Mouse (Mus musculus) ES-E14 (cell line): ENCODE data around the gene Ffar3. TPM values are rescaled to one million over a fixed set of nuclear protein-coding genes. Genes with fewer than 3 reads are reported as not detected.

Experiments used
- DNase-seq: peaks from one replicate; pipeline ENCODE4 v3.0.0-alpha.2; 2013; ENCODE audit warnings: low read depth, low spot score
- H3K27ac ChIP-seq: 2 replicates; pipeline ENCODE4 v1.5.1; 2012; ENCODE audit warnings: low read depth, mild to moderate bottlenecking, low read length, moderate library complexity, mixed read lengths; ENCODE audit not compliant: poor library complexity, insufficient read depth, severe bottlenecking
- H3K36me3 ChIP-seq: 2 replicates; pipeline ENCODE4 v1.6.1; 2012; ENCODE audit warnings: mild to moderate bottlenecking, low read length, moderate library complexity, mixed read lengths; ENCODE audit not compliant: control insufficient read depth, poor library complexity, insufficient read depth, severe bottlenecking
- H3K4me1 ChIP-seq, 2 experiments: fragments of 150-350 bp in 1 of 2; sonication (generic) in 1 of 2; 2 replicates each; pipeline ENCODE4 v1.6.1; 2012; ENCODE audit warnings: low read length in 2 of 2, mild to moderate bottlenecking in 1 of 2, mixed read lengths in 1 of 2; ENCODE audit not compliant: control insufficient read depth in 2 of 2, insufficient read depth in 2 of 2, poor library complexity in 1 of 2
- H3K4me3 ChIP-seq, 2 experiments: fragments of 150-350 bp in 1 of 2; sonication (generic) in 1 of 2; 2 replicates each; pipeline ENCODE4 v1.5.1; 2012; ENCODE audit warnings: low read length in 2 of 2, low read depth in 1 of 2, mild to moderate bottlenecking in 1 of 2, mixed read lengths in 1 of 2; ENCODE audit not compliant: insufficient read depth in 1 of 2, poor library complexity in 1 of 2, severe bottlenecking in 1 of 2
- H3K9ac ChIP-seq: 2 replicates; pipeline ENCODE4 v1.6.1; 2012; ENCODE audit warnings: low read depth, mild to moderate bottlenecking, low read length, mixed read lengths; ENCODE audit not compliant: poor library complexity, insufficient read depth, severe bottlenecking
- H3K9me3 ChIP-seq: fragments of 150-350 bp; sonication (generic); 2 replicates; pipeline ENCODE4 v1.6.1; 2012; ENCODE audit warnings: low read depth, mild to moderate bottlenecking, low read length; ENCODE audit not compliant: control insufficient read depth, insufficient read depth
- CHD2 ChIP-seq: IDR thresholded peaks from 2 replicates; pipeline ENCODE4 v1.6.1; 2014; ENCODE audit warnings: mild to moderate bottlenecking, low read depth, low read length, inconsistent platforms
- HCFC1 ChIP-seq: IDR thresholded peaks from 2 replicates; pipeline ENCODE4 v1.6.1; 2012; ENCODE audit warnings: low read length, inconsistent platforms, borderline replicate concordance; ENCODE audit not compliant: insufficient read depth
- MAFK ChIP-seq: IDR thresholded peaks from 2 replicates; pipeline ENCODE4 v1.6.1; 2014; ENCODE audit warnings: mild to moderate bottlenecking, low read depth, low read length, inconsistent platforms; ENCODE audit not compliant: insufficient read depth
- ZC3H11A ChIP-seq: IDR thresholded peaks from 2 replicates; pipeline ENCODE4 v1.6.1; 2012; ENCODE audit warnings: low read depth, mild to moderate bottlenecking, inconsistent platforms, low read length, borderline replicate concordance
- ZNF384 ChIP-seq: IDR thresholded peaks from 2 replicates; pipeline ENCODE4 v1.6.1; 2012; ENCODE audit warnings: low read depth, low read length, inconsistent platforms
- in situ Hi-C, 2 experiments: fragments of 600-800 bp; cut with MboI; formaldehyde crosslinking; loops; one replicate each; pipeline ENCODE4 v1.15.1; 2025; ENCODE audit warnings: low sequenced_read_pairs in 2 of 2, inconsistent platforms in 1 of 2; ENCODE audit not compliant: unreplicated experiment in 2 of 2
- total RNA-seq: library from RNA; depleted of rRNA; stranded (reverse); fragments of 300-350 nt; gene quantifications from 2 replicates; pipeline ENCODE4 v1.2.3, GENCODE M21; 2012

Gene Ffar3
- total RNA-seq, 1 experiment: 1.0 TPM

DNA sequence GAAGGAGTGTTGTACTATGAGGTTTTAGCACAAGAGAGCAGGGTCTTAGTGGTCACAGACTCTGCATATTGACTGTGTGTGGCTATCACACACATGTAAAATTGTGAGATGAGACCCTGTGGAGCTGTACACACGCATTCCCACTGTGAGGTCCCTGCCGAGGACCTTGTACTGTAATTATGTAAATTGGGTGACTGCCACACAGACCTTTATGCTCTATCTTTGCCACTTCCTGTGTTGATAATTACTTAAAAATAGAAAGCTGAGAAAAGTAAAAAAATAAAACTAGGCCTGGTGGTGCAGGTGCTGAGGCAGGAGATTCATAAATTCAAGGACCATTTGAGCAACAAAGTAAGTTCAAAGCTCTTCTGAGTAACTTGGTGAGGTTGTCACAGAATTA lies 34.7 kb upstream of the Ffar3 start:
- TF ChIP-seq ZC3H11A (no peak), ZNF384 (no peak), CHD2 (no peak), HCFC1 (no peak), MAFK (no peak)
- in situ Hi-C loops: no loop called here
- H3K9ac ChIP-seq: no peak overlapping the region
- H3K9me3 ChIP-seq: no peaks in the 10 kb centered on the region
- H3K4me3 ChIP-seq: no peak overlapping the region
- DNase-seq: no peak
- H3K27ac ChIP-seq: no peak overlapping the region
- no peaks in the 10 kb centered on the region for H3K36me3 ChIP-seq
- H3K4me1 ChIP-seq: peaks cover 0 to 7% of the 10 kb centered on the region in 2 experiments; a peak in 1 of 4 replicates

DNA sequence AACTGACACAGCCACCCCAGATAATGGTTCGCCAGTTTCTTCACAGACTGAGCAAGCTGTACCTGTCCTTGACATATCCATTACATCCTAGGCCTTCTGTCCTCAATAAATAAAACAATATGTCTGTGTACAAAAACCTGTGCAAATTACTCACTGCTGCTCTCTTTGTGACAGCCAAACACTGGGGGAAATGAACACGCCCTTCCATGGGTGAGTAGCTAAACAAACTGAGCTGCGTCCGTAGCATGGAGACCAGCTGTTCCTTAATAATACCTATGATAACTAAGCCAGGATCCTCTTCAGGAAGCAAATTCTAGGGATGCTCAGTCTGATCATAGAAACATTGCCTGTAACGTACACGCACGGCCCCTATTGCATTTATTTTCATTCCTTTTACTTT lies 32.8 kb upstream of the Ffar3 start:
- TF ChIP-seq ZNF384: no peak
- no peak for TF ChIP-seq ZC3H11A
- no peak for TF ChIP-seq MAFK
- no peak for TF ChIP-seq CHD2
- no peak for TF ChIP-seq HCFC1
- no peaks in the 10 kb centered on the region for H3K9me3 ChIP-seq
- no peak overlapping the region for H3K9ac ChIP-seq
- H3K4me1 ChIP-seq: peaks cover 0 to 7% of the 10 kb centered on the region in 2 experiments; a peak in 1 of 4 replicates
- H3K27ac ChIP-seq: no peak overlapping the region
- no peaks in the 10 kb centered on the region for H3K36me3 ChIP-seq
- no peak for DNase-seq
- H3K4me3 ChIP-seq: no peak overlapping the region
- in situ Hi-C loops: no loop called here

DNA sequence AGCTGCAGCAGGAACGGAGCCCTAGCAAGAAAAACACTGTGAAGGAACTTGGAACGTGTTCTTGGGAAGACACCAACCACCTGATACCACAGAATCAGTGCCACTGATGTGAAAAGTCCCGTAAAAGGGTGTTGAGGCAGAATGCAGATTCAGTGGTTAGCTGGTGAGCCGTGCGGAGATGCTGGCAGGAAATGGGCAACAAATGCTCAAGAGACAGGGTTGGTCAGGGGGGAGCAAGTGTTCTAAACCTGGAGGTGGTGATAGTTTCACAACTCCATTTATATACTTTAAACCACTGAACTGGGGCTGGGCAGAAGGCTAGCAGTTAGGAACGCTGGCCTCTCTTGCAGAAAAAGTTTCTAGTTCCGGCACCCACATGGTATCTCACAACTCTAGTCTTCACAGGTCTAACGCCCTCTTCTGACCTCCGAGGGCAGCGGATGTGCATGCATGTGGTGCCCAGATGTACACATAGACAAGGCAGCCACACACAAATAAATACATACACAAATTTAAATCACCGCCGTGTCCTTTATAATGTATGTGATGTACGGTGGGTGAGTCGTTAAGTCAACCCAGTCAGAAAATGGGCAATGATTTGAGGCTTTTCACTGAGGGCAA lies 31.7 kb upstream of the Ffar3 start:
- in situ Hi-C loops: no loop called here
- TF ChIP-seq CHD2 (no peak), ZC3H11A (no peak), HCFC1 (no peak), MAFK (no peak), ZNF384 (no peak)
- no peak overlapping the region for H3K9ac ChIP-seq
- H3K4me1 ChIP-seq: peaks cover 0 to 5% of the 10 kb centered on the region in 2 experiments; a peak in 1 of 4 replicates
- no peak overlapping the region for H3K27ac ChIP-seq
- H3K9me3 ChIP-seq: no peaks in the 10 kb centered on the region
- no peak for DNase-seq
- no peak overlapping the region for H3K4me3 ChIP-seq
- H3K36me3 ChIP-seq: no peaks in the 10 kb centered on the region

DNA sequence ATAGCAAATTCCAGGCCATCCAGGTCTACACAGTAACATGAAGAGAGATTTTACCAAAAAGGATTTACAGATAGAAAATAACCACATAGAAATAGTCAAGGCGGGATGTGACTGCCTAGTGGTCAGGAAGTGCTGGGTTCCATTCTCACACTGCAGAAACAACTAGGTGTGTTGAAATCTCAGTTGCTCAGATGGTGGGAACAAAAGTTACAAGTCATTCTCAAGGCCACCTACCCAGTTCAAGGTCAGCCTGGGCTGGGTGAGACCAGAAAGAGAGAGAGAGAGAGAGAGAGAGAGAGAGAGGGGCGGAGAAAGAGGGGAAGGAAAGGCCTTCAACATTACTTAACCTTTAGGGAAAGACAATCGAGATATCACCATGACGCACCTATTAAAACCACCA lies 30.9 kb upstream of the Ffar3 start:
- Histone ChIP-seq H3K4me3 (no peak overlapping the region), H3K4me1 (no peaks in the 10 kb centered on the region; a peak in 1 of 4 replicates), H3K9me3 (no peaks in the 10 kb centered on the region), H3K9ac (no peak overlapping the region), H3K36me3 (no peaks in the 10 kb centered on the region), H3K27ac (no peak overlapping the region)
- in situ Hi-C loops: no loop called here
- DNase-seq: no peak
- no peak for TF ChIP-seq HCFC1
- TF ChIP-seq CHD2: no peak
- no peak for TF ChIP-seq MAFK
- TF ChIP-seq ZC3H11A: no peak
- no peak for TF ChIP-seq ZNF384

DNA sequence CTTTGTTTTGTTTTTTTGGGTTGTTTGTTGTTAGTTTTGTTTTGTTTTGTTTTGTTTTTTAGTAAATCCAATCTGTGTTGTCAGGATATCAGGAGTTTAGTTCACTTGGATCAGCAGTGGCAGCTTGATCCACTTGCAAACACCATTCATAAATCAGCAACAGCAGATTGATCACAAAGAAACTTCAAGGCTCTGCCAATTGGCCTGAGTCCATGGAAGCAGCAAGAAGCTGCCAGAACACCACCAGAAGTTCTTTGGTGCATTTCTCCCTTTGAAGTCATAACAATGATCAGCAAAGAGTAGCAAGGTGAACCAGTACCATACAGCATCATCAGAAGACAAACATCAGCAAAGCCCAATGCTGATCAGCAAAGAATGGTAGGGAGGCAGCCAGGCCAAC lies 28.1 kb upstream of the Ffar3 start:
- Histone ChIP-seq H3K9ac (no peak overlapping the region), H3K4me1 (no peaks in the 10 kb centered on the region; a peak in 1 of 4 replicates), H3K9me3 (no peaks in the 10 kb centered on the region), H3K36me3 (no peaks in the 10 kb centered on the region), H3K27ac (no peak overlapping the region), H3K4me3 (no peak overlapping the region)
- TF ChIP-seq MAFK (no peak), ZC3H11A (no peak)
- no peak for DNase-seq
- in situ Hi-C loops: no loop called here
